Mouse (Mus musculus) gastrocnemius, postnatal 14 days (tissue): ENCODE measurements around the gene Eef1a1. TPM values are rescaled to one million over a fixed set of nuclear protein-coding genes. Genes with fewer than 3 reads are reported as not detected.
"Not testable (repeated sequence)": the region's sequence is repeated elsewhere in the genome, so short reads cannot be mapped to it uniquely, and the experiment has no call there.

Experiments
- DNase-seq: peaks from one replicate; pipeline ENCODE4 v3.0.0; 2021; ENCODE audit warnings: mixed read lengths
- intact Hi-C: fragments of 180-260 bp; cut with DNase I; formaldehyde crosslinking; loops from one replicate; pipeline ENCODE4 v1.15.1; 2025; ENCODE audit warnings: low total_unique reads
- total RNA-seq, 2 experiments: library from RNA; stranded (reverse); gene quantifications; 2 replicates each; pipeline ENCODE4 v1.2.3; 2021

Eef1a1 gene
- total RNA-seq, 2 experiments from 2014 or later, result 1,398 to 1,669 TPM

- intact Hi-C loops, result no loop called here
- peak; percentile 78 for DNase-seq
Measured at GRCm38 (mm10) chr9:78480706-78481358, 8.1 kb downstream of the Eef1a1 start.

- intact Hi-C loops, DNase-seq: not testable (repeated sequence)
Measured at GRCm38 (mm10) chr9:78480227-78480626, 8.7 kb downstream of the Eef1a1 start.

GRCm38 (mm10) chr9:78479308-78479707, 9.6 kb downstream of the Eef1a1 start:
- intact Hi-C loops, result loop anchor here (10.0 kb wide), 1 partner anchor 45 kb away; no protein-coding TSS in a partner anchor
- DNase-seq, result not testable (repeated sequence)

- DNase-seq, result not testable (repeated sequence)
- intact Hi-C loops, result loop anchor here (10.0 kb wide), 1 partner anchor 47 kb away; no protein-coding TSS in a partner anchor
Measured at GRCm38 (mm10) chr9:78478009-78478605, 10.8 kb downstream of the Eef1a1 start.

GRCm38 (mm10) chr9:78477021-78477551, 11.9 kb downstream of the Eef1a1 start:
- intact Hi-C loops, result loop anchor here (10.0 kb wide), 1 partner anchor 48 kb away; no protein-coding TSS in a partner anchor

GRCm38 (mm10) chr9:78476531-78477020, 12.4 kb downstream of the Eef1a1 start:
- DNase-seq, result no peak
- intact Hi-C loops, result loop anchor here (10.0 kb wide), 1 partner anchor 48 kb away; no protein-coding TSS in a partner anchor

More at GRCm38 (mm10) chr9:78477021-78477551, 11.9 kb downstream of the Eef1a1 start:
- no peak for DNase-seq

GRCm38 (mm10) chr9:78475873-78476272, 13.1 kb downstream of the Eef1a1 start:
- no peak for DNase-seq
- intact Hi-C loops, result loop anchor here (10.0 kb wide), 1 partner anchor 49 kb away; no protein-coding TSS in a partner anchor

- intact Hi-C loops, result loop anchor here (10.0 kb wide), 1 partner anchor 49 kb away; no protein-coding TSS in a partner anchor
- no peak for DNase-seq
Measured at GRCm38 (mm10) chr9:78475383-78475780, 13.6 kb downstream of the Eef1a1 start.

- DNase-seq, result no peak
- intact Hi-C loops, result loop anchor here (10.0 kb wide), 1 partner anchor 50 kb away; no protein-coding TSS in a partner anchor
Measured at GRCm38 (mm10) chr9:78474771-78475382, 14.1 kb downstream of the Eef1a1 start.

GRCm38 (mm10) chr9:78474270-78474669, 14.7 kb downstream of the Eef1a1 start:
- intact Hi-C loops, result loop anchor here (10.0 kb wide), 1 partner anchor 51 kb away; no protein-coding TSS in a partner anchor
- DNase-seq, result no peak

- intact Hi-C loops, result loop anchor here (10.0 kb wide), 1 partner anchor 51 kb away; no protein-coding TSS in a partner anchor
- DNase-seq, result no peak
Measured at GRCm38 (mm10) chr9:78473588-78473987, 15.4 kb downstream of the Eef1a1 start.

GRCm38 (mm10) chr9:78465725-78466124, 23.2 kb downstream of the Eef1a1 start:
- no peak for DNase-seq
- intact Hi-C loops, result no loop called here

- no peak for DNase-seq
- intact Hi-C loops, result no loop called here
Measured at GRCm38 (mm10) chr9:78463337-78463736, 25.6 kb downstream of the Eef1a1 start.

- intact Hi-C loops, result no loop called here
Measured at GRCm38 (mm10) chr9:78457026-78457425, 31.9 kb downstream of the Eef1a1 start.

GRCm38 (mm10) chr9:78451382-78451781, 37.6 kb downstream of the Eef1a1 start:
- intact Hi-C loops, result no loop called here
- no peak for DNase-seq

More at GRCm38 (mm10) chr9:78457026-78457425, 31.9 kb downstream of the Eef1a1 start:
- no peak for DNase-seq

GRCm38 (mm10) chr9:78450404-78450803, 38.5 kb downstream of the Eef1a1 start:
- intact Hi-C loops, result no loop called here
- no peak for DNase-seq

- intact Hi-C loops, result no loop called here
- DNase-seq, result peak; percentile 88
Measured at GRCm38 (mm10) chr9:78447973-78448873, 40.7 kb downstream of the Eef1a1 start, which contains the start of the genes Mto1 and Gm17324. Gene Mto1, plus strand, starts transcription at chr9:78448208. Gene Gm17324, minus strand, starts transcription at chr9:78448786.

- intact Hi-C loops, result no loop called here
- DNase-seq, result no peak
Measured at GRCm38 (mm10) chr9:78447606-78447972, 41.4 kb downstream of the Eef1a1 start.
